Mouse (Mus musculus): ENCODE measurements around the gene Cdr2l.

Gene Cdr2l

DNA sequence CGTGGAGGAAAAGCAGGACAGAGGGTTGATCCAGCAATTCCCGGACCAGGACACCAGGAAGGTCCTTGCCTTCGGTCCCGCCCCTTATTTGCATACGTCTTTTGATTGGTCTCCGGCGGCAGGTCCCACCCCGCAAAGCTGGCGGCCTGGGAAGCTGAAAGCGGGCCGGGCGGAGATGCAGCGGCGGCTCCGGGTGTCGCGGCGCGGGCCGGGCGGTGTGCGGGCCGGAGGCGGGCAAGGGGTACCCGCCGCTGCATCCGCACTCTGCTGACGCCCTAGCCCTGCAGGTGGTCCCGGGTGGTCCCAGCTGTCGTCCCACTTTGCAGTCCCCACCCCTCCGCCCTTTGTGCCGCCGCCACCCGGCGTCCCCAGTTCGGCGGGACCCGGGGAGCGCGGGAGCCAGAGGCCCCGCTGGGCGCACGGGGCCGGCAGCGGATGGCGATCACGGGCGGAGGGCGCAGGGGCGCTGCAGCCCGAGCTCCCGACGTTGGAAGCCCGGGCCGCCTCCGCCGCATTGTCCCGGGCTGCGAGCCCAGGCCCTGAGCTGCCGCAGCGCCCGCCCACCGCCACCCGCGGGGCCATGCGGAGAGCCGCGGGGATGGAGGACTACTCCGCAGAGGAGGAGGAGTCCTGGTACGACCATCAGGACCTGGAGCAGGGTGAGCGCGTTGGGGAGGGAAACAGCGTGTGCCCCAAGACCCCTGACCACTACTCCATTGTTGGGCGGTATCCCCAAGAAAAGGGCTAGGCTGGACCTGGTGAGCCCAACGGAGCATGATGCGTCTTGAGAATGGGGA is at the start of gene Cdr2l:
Gene Cdr2l (plus strand): TSS at position 174 of the 797 bp plus-strand sequence.
- H3K4me3 ChIP-seq (replicated peaks; ENCODE audit: low read length), result peak within 1 kb of the TSS; percentile 93
- no peak for TF ChIP-seq POU5F1 (IDR thresholded peaks at IDR 0.05; ENCODE audit: borderline replicate concordance, low read length)
- TF ChIP-seq NANOG (IDR thresholded peaks at IDR 0.05; ENCODE audit: borderline replicate concordance, low read length), result no peak
- no peak for TF ChIP-seq CTCF (conservative IDR thresholded peaks at IDR 0.05; ENCODE audit: low read length)
- peaks cover 48% of the 10 kb centered on the region for H3K4me1 ChIP-seq (replicated peaks; ENCODE audit: low read depth, low read length)
- no peaks in the 10 kb centered on the region for H3K9me3 ChIP-seq (ENCODE audit: low read length)
- peaks cover 29% of the 10 kb centered on the region for H3K27me3 ChIP-seq (ENCODE audit: insufficient read depth, low read length)
- no peaks in the 10 kb centered on the region for H3K36me3 ChIP-seq (ENCODE audit: insufficient read depth, low read length)

DNA sequence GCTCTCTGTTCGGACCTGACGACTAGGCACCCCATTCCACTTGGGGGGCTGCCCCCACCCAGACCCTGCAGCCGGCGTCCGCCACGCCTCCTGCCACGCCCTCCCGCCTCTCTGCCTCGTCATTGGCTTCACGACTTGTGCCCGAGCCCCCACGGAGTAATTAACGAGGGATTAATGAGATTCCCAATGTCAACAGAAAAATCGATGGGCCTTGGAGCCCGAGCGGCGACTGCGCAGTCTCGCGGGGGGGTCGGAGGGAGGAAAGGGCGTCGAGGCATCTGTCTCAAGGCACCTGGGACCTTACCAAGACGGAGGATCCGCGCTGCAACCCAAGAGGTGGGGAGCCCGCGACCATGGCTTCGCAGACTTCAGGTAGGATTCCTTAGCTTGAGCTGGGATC is 47.2 kb upstream of the Cdr2l start, which contains the start of gene Otop3:
Gene Otop3 (plus strand): TSS at position 201 of the 400 bp plus-strand sequence.
- TF ChIP-seq NANOG (IDR thresholded peaks at IDR 0.05; ENCODE audit: borderline replicate concordance, low read length) (no peak), CTCF (conservative IDR thresholded peaks at IDR 0.05; ENCODE audit: low read length) (no peak), POU5F1 (IDR thresholded peaks at IDR 0.05; ENCODE audit: borderline replicate concordance, low read length) (no peak)
- Histone ChIP-seq H3K9me3 (ENCODE audit: low read length) (no peaks in the 10 kb centered on the region), H3K4me3 (replicated peaks; ENCODE audit: low read length) (peak within 1 kb of the TSS; percentile 32; the same call in 1 of the 2 replicates), H3K27me3 (ENCODE audit: insufficient read depth, low read length) (peaks cover 90% of the 10 kb centered on the region), H3K4me1 (replicated peaks; ENCODE audit: low read depth, low read length) (peaks cover 19% of the 10 kb centered on the region), H3K36me3 (ENCODE audit: insufficient read depth, low read length) (no peaks in the 10 kb centered on the region)

DNA sequence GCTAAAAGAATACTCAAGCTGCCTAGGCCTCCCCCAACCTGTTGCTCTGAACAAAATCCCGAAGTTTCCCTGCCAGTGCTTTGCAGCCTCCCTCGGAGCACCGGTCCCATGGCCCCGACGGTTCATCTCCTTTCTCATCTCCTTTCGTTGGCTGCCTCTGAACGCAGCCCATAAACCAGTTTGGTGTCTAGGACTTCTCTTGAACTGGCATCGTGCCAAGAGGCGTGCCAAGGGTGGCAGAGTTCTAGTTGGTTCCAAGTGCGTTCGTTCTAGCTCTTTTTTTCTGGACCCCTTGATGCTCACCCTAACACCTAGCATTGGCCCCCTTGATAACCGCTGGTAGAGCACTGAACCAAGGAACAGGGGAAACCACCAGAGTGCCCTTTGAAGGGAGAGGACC is 46.5 kb upstream of the Cdr2l start:
- Histone ChIP-seq H3K36me3 (ENCODE audit: insufficient read depth, low read length) (no peaks in the 10 kb centered on the region), H3K4me1 (replicated peaks; ENCODE audit: low read depth, low read length) (peaks cover 19% of the 10 kb centered on the region), H3K27me3 (ENCODE audit: insufficient read depth, low read length) (peaks cover 90% of the 10 kb centered on the region), H3K4me3 (replicated peaks; ENCODE audit: low read length) (no peak overlapping the region), H3K9me3 (ENCODE audit: low read length) (no peaks in the 10 kb centered on the region)
- TF ChIP-seq POU5F1 (IDR thresholded peaks at IDR 0.05; ENCODE audit: borderline replicate concordance, low read length) (no peak), NANOG (IDR thresholded peaks at IDR 0.05; ENCODE audit: borderline replicate concordance, low read length) (no peak), CTCF (conservative IDR thresholded peaks at IDR 0.05; ENCODE audit: low read length) (no peak)

DNA sequence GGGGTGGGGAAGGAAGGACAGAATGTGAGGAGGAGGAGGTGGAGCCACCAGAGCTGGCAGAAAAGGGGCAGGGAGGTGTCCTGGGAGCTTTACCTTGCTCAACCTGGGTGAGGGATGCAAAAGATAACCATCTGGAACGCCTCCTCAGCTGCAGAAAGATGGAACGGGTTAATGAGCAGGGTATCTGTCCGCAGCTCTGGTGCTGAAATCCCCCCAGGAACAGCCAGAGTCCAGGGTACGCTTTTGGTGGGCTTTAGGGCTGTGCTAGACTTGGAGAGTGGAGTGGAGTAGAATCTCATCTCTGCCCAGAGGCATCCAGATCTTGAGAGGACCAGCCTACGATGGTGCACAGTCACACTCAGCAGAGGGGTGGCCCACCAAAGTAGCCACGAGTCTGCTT is 45.6 kb upstream of the Cdr2l start:
- TF ChIP-seq POU5F1 (IDR thresholded peaks at IDR 0.05; ENCODE audit: borderline replicate concordance, low read length) (no peak), NANOG (IDR thresholded peaks at IDR 0.05; ENCODE audit: borderline replicate concordance, low read length) (no peak), CTCF (conservative IDR thresholded peaks at IDR 0.05; ENCODE audit: low read length) (no peak)
- H3K4me1 ChIP-seq (replicated peaks; ENCODE audit: low read depth, low read length), result peaks cover 19% of the 10 kb centered on the region
- H3K4me3 ChIP-seq (replicated peaks; ENCODE audit: low read length), result no peak overlapping the region
- peaks cover 92% of the 10 kb centered on the region for H3K27me3 ChIP-seq (ENCODE audit: insufficient read depth, low read length)
- no peaks in the 10 kb centered on the region for H3K36me3 ChIP-seq (ENCODE audit: insufficient read depth, low read length)
- H3K9me3 ChIP-seq (ENCODE audit: low read length), result no peaks in the 10 kb centered on the region

DNA sequence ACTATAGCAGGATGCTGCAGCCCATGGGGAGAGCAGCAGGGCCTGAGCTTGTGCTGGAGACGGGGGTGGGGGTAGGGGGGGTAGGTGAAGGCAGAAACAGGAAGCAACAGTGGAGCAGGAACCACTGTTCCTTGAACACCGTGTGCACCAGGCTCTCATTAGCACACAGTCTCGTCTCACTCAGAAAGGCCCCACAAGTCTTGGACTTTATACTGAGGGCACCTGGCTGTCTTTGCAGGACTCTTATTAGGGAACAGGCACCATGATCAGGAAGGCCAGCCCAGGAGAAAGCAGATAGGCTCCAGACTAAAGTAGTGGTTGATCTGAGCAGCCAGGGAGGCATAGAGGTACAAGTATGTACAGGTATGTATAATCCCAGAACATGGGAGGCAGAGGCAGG is 44.4 kb upstream of the Cdr2l start:
- no peaks in the 10 kb centered on the region for H3K9me3 ChIP-seq (ENCODE audit: low read length)
- TF ChIP-seq CTCF (conservative IDR thresholded peaks at IDR 0.05; ENCODE audit: low read length) (no peak), NANOG (IDR thresholded peaks at IDR 0.05; ENCODE audit: borderline replicate concordance, low read length) (no peak), POU5F1 (IDR thresholded peaks at IDR 0.05; ENCODE audit: borderline replicate concordance, low read length) (no peak)

DNA sequence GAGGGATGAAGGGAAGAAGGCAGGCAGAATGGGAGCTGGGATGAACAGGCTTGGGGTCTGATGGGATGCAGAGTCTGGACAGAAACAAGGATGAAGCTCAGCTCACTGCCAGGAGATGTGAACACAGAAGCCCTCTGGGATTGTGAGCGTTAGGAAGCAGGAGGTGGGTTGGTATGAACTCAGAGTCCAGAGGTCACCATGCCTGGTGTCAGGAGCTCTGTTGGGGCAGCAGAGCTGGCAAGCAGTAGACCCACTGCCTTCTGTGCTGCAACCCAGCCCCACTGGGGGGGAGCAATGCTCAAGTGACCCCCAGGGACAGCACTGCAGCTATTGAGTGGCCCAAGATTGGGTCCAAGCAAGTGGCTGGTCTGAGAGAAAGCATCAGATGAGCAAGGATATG is 43.9 kb upstream of the Cdr2l start:
- peaks cover 19% of the 10 kb centered on the region for H3K4me1 ChIP-seq (replicated peaks; ENCODE audit: low read depth, low read length)
- TF ChIP-seq NANOG (IDR thresholded peaks at IDR 0.05; ENCODE audit: borderline replicate concordance, low read length) (no peak), POU5F1 (IDR thresholded peaks at IDR 0.05; ENCODE audit: borderline replicate concordance, low read length) (no peak), CTCF (conservative IDR thresholded peaks at IDR 0.05; ENCODE audit: low read length) (no peak)
- no peak overlapping the region for H3K4me3 ChIP-seq (replicated peaks; ENCODE audit: low read length)
- H3K9me3 ChIP-seq (ENCODE audit: low read length), result no peaks in the 10 kb centered on the region
- no peaks in the 10 kb centered on the region for H3K36me3 ChIP-seq (ENCODE audit: insufficient read depth, low read length)
- H3K27me3 ChIP-seq (ENCODE audit: insufficient read depth, low read length), result peaks cover 84% of the 10 kb centered on the region

More for the DNA sequence above, 44.4 kb upstream of the Cdr2l start:
- H3K27me3 ChIP-seq (ENCODE audit: insufficient read depth, low read length), result peaks cover 84% of the 10 kb centered on the region
- H3K4me1 ChIP-seq (replicated peaks; ENCODE audit: low read depth, low read length), result peaks cover 19% of the 10 kb centered on the region
- H3K4me3 ChIP-seq (replicated peaks; ENCODE audit: low read length), result no peak overlapping the region
- no peaks in the 10 kb centered on the region for H3K36me3 ChIP-seq (ENCODE audit: insufficient read depth, low read length)

DNA sequence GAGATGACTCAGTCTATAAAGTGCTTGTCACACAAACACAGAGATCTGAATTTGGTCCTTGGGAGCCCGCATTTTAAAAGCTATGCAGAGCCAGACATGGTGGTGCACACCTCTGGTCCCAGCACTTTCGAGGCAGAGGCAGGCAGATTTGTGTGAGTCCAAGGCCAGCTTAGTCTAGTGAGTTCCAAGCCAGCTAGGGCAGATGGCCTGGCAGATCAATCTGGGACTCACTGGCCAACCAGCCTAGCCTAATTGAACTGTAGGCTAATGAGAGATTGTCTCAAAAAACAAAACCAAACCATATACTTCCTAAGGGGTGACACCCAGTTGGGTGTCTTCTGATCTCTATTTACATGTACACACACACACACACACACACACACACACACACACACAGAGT is 40.5 kb upstream of the Cdr2l start:
- H3K36me3 ChIP-seq (ENCODE audit: insufficient read depth, low read length), result no peaks in the 10 kb centered on the region
- peaks cover 19% of the 10 kb centered on the region for H3K4me1 ChIP-seq (replicated peaks; ENCODE audit: low read depth, low read length)
- H3K4me3 ChIP-seq (replicated peaks; ENCODE audit: low read length), result no peak overlapping the region
- peaks cover 81% of the 10 kb centered on the region for H3K27me3 ChIP-seq (ENCODE audit: insufficient read depth, low read length)
- TF ChIP-seq CTCF (conservative IDR thresholded peaks at IDR 0.05; ENCODE audit: low read length), result no peak
- no peaks in the 10 kb centered on the region for H3K9me3 ChIP-seq (ENCODE audit: low read length)

DNA sequence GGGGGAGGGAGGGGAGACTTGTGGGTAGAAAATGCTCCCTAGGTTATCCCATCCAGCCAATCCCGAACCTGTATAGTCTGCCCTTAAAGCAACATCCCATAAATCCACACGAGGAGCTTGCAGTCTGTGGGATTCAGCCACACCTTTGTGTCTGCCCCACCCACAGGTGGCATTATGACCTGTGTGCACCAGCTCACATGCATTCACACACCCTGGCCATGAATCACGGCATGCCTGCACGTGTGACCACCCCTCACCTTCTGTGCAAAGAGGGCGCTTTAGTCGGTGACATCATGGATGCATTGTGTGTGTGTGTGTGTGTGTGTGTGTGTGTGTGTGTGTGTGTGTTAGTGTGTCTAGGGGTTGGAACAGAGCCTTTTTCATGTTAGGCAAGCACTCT is 39.9 kb upstream of the Cdr2l start:
- no peaks in the 10 kb centered on the region for H3K36me3 ChIP-seq (ENCODE audit: insufficient read depth, low read length)

More for the DNA sequence above, 39.9 kb upstream of the Cdr2l start:
- TF ChIP-seq CTCF (conservative IDR thresholded peaks at IDR 0.05; ENCODE audit: low read length), result no peak
- TF ChIP-seq NANOG (IDR thresholded peaks at IDR 0.05; ENCODE audit: borderline replicate concordance, low read length), result no peak
- TF ChIP-seq POU5F1 (IDR thresholded peaks at IDR 0.05; ENCODE audit: borderline replicate concordance, low read length), result no peak
- peaks cover 80% of the 10 kb centered on the region for H3K27me3 ChIP-seq (ENCODE audit: insufficient read depth, low read length)
- no peaks in the 10 kb centered on the region for H3K9me3 ChIP-seq (ENCODE audit: low read length)
- H3K4me3 ChIP-seq (replicated peaks; ENCODE audit: low read length), result no peak overlapping the region
- H3K4me1 ChIP-seq (replicated peaks; ENCODE audit: low read depth, low read length), result peaks cover 25% of the 10 kb centered on the region
